Mouse (Mus musculus) olfactory bulb, adult 2 months (tissue): ENCODE results near the gene Ubr3. TPM values are rescaled to one million over a fixed set of nuclear protein-coding genes. Genes with fewer than 3 reads are reported as not detected.
"Not testable (repeated sequence)": the region's sequence is repeated elsewhere in the genome, so short reads cannot be mapped to it uniquely, and the experiment has no call there.

Experiments
- H3K27ac ChIP-seq: fragments of 200-500 bp; 2 replicates; pipeline ENCODE4 v1.5.1; 2012; ENCODE audit warnings: low read depth, low read length; ENCODE audit not compliant: insufficient read depth
- H3K4me1 ChIP-seq: fragments of 200-500 bp; 2 replicates; pipeline ENCODE4 v1.6.1; 2012; ENCODE audit warnings: low read length; ENCODE audit not compliant: control insufficient read depth, insufficient read depth
- H3K4me3 ChIP-seq: fragments of 200-500 bp; 2 replicates; pipeline ENCODE4 v1.5.1; 2012; ENCODE audit warnings: mild to moderate bottlenecking, low read depth, low read length, moderate library complexity; ENCODE audit not compliant: insufficient read depth
- CTCF ChIP-seq: fragments of 200-500 bp; IDR thresholded peaks from 2 replicates; pipeline ENCODE4 v1.5.1; 2012; ENCODE audit warnings: low read depth, mild to moderate bottlenecking, low read length, moderate library complexity; ENCODE audit not compliant: insufficient read depth
- POLR2A ChIP-seq: fragments of 200-500 bp; IDR thresholded peaks from 2 replicates; pipeline ENCODE4 v1.6.1; 2012; ENCODE audit warnings: mild to moderate bottlenecking, low read depth, low read length, moderate library complexity; ENCODE audit not compliant: insufficient read depth
- WGBS: fragments of 180-500 bp; shearing (Covaris S2); methylation state at CpG from one replicate; pipeline ENCODE4 v1.1.7; 2018; 5-methylcytosine and 5-hydroxymethylcytosine counted together
- polyA plus RNA-seq: library from polyadenylated mRNA; stranded (reverse); fragments of >200 nt; gene quantifications from 2 replicates; pipeline ENCODE4 v1.2.4, GENCODE M21; 2012; ENCODE audit warnings: low replicate concordance; ENCODE audit not compliant: missing spikeins, insufficient read depth, insufficient read length

Gene Ubr3
- polyA plus RNA-seq, 1 experiment = 194 TPM

- H3K4me1 ChIP-seq = 0 out of 2 replicates have a peak, but pooled peaks cover 2% of the 10 kb centered on the region
- no peak overlapping the region for H3K4me3 ChIP-seq
- H3K27ac ChIP-seq = no peak overlapping the region
- TF ChIP-seq POLR2A = no peak
- TF ChIP-seq CTCF = no peak
- WGBS = 95% methylated on average over 3 of the region's 3 CpGs
Measured at GRCm38 (mm10) chr2:69903541-69903940, 6.5 kb downstream of the Ubr3 start.

GRCm38 (mm10) chr2:69907394-69907793 is 10.3 kb downstream of the Ubr3 start:
- H3K4me3 ChIP-seq, H3K4me1 ChIP-seq, H3K27ac ChIP-seq: not testable (repeated sequence)
- 92% methylated on average over 4 of the region's 4 CpGs for WGBS

DNA sequence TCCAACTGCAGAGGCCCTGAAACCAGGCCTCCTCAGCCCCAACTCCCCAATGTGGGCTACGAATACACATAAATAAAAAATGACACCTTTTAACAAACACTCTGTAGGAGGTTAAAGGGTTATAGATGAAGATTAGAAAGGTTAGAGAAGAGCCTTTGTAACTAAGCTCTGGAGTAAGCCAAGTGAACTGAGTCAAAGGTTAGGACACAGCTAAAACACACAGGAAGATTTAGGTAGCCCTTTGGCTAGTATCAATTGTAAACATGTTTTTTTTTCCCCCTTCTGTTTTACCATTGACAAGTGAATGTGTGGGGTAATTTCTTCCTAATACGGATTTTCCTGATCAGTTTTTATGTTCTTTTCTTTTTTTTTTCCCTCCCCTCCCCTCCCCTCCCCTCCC is 15.8 kb downstream of the Ubr3 start:
- no peak for TF ChIP-seq POLR2A
- TF ChIP-seq CTCF = no peak
- Histone ChIP-seq H3K4me1 (no peaks in the 10 kb centered on the region), H3K4me3 (no peak overlapping the region), H3K27ac (no peak overlapping the region)
- 39% methylated on average over 2 of the region's 2 CpGs for WGBS

GRCm38 (mm10) chr2:69917301-69917700 is 20.3 kb downstream of the Ubr3 start:
- H3K27ac ChIP-seq = no peak overlapping the region
- no peaks in the 10 kb centered on the region for H3K4me1 ChIP-seq
- 77% methylated on average over 3 of the region's 3 CpGs for WGBS
- no peak overlapping the region for H3K4me3 ChIP-seq
- TF ChIP-seq POLR2A (no peak), CTCF (no peak)

- TF ChIP-seq CTCF = no peak
- no peak for TF ChIP-seq POLR2A
- Histone ChIP-seq H3K27ac (no peak overlapping the region), H3K4me1 (no peaks in the 10 kb centered on the region), H3K4me3 (no peak overlapping the region)
- WGBS = 82% methylated on average over 3 of the region's 3 CpGs
Measured at GRCm38 (mm10) chr2:69924943-69925342, 27.9 kb downstream of the Ubr3 start.

DNA sequence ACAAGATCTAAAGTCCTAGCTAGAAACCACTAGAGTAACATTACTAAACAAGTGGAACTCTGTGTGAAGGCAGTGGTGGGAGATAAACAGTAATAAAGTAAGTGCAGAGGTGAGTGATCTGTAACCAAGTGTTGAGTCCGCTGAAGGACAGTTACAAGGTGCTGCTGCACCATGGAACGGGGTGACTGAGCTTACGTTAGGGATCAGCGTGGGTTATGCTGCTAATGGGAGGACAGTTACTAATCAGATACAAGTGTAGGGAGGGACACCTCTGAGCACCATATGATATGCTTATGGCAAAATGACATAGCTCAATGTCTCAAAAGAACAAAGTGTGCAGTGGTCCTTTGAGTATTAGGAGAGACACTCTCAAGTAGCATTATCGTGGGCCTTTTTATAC is 39.3 kb downstream of the Ubr3 start:
- H3K27ac ChIP-seq = no peak overlapping the region
- TF ChIP-seq POLR2A (no peak), CTCF (no peak)
- no peak overlapping the region for H3K4me3 ChIP-seq
- peaks cover 2% of the 10 kb centered on the region; the same call in 1 of the 2 replicates for H3K4me1 ChIP-seq
- WGBS = 92% methylated on average over 5 of the region's 5 CpGs

GRCm38 (mm10) chr2:69939226-69939625 is 42.2 kb downstream of the Ubr3 start:
- 89% methylated on average over 4 of the region's 4 CpGs for WGBS
- H3K4me1 ChIP-seq = peaks cover 2% of the 10 kb centered on the region; the same call in 1 of the 2 replicates
- no peak overlapping the region for H3K27ac ChIP-seq
- TF ChIP-seq POLR2A = no peak
- no peak for TF ChIP-seq CTCF
- no peak overlapping the region for H3K4me3 ChIP-seq

DNA sequence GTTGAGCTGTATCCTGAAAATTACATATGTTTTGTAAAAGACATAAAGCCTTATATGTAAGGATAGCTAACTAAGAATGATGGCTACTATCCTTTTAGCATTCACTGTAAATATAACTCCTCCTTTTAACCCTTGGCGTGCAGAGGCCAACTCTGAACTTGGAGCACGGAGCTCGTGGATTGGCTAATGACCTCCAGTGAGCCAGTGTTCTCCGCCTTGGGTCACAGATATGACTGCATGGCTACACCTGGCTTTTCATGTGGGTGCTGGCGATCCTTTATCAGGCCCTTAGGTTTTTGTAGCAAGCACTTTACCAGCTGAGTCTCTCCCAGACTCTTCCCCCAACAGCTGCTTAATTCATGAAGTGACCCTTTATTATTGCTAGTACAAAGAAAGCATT is 42.6 kb downstream of the Ubr3 start:
- H3K4me3 ChIP-seq = no peak overlapping the region
- TF ChIP-seq POLR2A = no peak
- no peak for TF ChIP-seq CTCF
- peaks cover 2% of the 10 kb centered on the region; the same call in 1 of the 2 replicates for H3K4me1 ChIP-seq
- no peak overlapping the region for H3K27ac ChIP-seq
- WGBS = 97% methylated on average over 5 of the region's 5 CpGs

DNA sequence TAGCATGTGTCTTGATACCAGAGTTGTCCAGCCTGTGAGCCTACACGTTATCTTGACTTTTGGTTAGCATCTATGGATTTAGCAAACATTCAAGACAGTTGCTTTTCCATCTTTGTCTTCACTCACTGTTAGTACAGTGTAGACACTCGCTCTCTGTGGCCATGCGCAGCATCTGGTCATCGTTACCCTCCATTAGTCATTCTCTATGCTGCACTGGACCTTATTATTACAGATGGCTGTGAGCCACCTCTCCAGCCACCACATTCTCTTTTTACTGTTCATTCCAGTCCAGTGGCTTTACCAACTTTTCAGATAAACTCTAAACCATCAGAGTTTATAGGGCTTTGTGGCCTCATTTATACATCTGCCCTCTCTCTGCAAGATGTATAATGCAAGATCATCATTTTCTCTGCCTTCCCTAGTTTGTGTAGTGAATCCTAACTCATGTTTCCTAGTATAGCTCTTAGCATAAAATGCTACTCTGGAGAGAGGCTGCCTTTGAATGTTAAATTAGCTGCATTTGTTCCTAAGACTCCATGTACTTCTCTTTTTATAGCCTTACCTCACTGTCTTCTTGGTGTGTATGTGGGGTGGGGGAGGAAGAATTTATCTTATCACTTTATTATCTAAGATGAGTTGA is 44.5 kb downstream of the Ubr3 start:
- 54% methylated on average over 4 of the region's 4 CpGs for WGBS
- TF ChIP-seq CTCF (no peak), POLR2A (no peak)
- Histone ChIP-seq H3K4me1 (peaks cover 2% of the 10 kb centered on the region; the same call in 1 of the 2 replicates), H3K27ac (peak overlapping the region; percentile 41; the same call in 1 of the 2 replicates), H3K4me3 (no peak overlapping the region)
